Mouse (Mus musculus) left cerebral cortex, postnatal 14 days (tissue): Measurements from ENCODE around the gene Igfals. TPM values are rescaled to one million over a fixed set of nuclear protein-coding genes. Genes with fewer than 3 reads are reported as not detected.
A peak's percentile ranks its signal among the peaks of the same experiment; 100 is the strongest.

Source experiments
- DNase-seq, 2 experiments: peaks; one replicate each; pipeline ENCODE4 v3.0.0; 2021 to 2022; ENCODE audit warnings: low spot score in 2 of 2, mixed read lengths in 1 of 2
- intact Hi-C: fragments of 180-260 bp; cut with DNase I; formaldehyde crosslinking; loops from one replicate; pipeline ENCODE4 v1.15.1; 2025
- total RNA-seq, 2 experiments: library from RNA; stranded (reverse); gene quantifications; 2 replicates each; pipeline ENCODE4 v1.2.3; 2021

The Igfals gene
- total RNA-seq, 2 experiments from 2014 or later, result not detected

DNA sequence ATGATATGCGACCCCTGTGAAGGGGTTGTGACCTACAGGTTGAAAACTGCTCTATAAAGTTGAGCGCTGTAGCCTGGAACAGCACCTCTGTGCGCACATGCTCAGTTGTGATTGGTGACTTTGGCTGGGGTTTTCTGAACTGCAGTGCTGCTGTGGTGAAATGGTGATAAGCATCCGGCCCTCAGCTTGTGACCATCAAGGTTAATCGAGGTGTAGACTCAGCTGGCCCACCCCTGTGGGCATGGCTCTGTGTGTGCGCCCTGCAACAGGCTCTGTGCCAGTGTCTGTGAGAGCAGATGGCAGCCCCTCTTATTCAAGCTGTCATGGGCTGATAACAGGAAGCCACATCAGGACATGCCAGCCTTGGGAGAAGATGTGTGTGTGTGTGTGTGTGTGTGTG, 6.8 kb upstream of the Igfals start:
- intact Hi-C loops, result no loop called here

DNA sequence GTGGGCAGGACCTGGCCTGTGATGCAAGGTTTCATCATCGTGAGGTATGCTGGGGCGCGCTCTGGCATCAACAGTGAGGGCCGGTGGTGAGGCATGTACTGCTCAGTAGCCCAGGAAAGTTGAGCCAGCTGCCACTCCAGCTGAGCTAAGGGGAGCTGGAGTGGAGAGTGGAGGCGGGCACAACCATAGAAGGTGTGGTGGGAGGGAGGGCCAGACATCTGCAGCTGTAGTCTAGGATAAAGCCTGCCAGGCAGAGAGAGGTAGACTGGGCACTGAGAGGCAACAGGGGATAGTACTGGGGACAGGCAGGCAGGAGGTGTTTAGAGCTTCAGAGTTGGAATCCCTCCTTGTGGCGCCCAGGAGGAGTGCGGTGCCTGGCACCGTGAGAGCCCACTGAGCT, 5.7 kb upstream of the Igfals start:
- intact Hi-C loops, result no loop called here
- DNase-seq, result no peak

More for the DNA sequence above, 6.8 kb upstream of the Igfals start:
- no peak for DNase-seq

DNA sequence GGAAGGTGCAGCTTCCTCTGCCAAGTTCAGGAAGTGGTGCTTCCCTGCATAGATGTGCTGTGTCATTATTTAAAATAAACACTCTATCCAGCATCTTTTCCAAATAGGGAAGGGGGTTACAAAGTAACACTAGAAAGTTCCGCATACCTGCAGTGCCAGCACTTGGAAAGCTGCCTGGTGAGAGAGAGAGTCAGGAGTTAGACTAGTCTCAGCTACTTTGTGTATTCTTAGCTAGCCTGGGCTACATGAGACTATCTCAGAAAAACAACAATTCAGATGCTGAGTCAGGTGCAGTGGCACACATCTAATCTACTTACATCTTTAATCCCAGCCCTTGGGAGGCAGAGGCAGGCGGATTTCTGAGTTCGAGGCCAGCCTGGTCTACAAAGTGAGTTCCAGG, 4.0 kb upstream of the Igfals start:
- intact Hi-C loops, result no loop called here
- no peak for DNase-seq

GRCm38 (mm10) chr17:24867914-24868313, 2.1 kb downstream of the Igfals start:
- DNase-seq, result peak in 1 of 2 experiments; percentile 77
- intact Hi-C loops, result no loop called here

GRCm38 (mm10) chr17:24873695-24874404, 8.1 kb downstream of the Igfals start:
- no peak for DNase-seq
- intact Hi-C loops, result no loop called here

DNA sequence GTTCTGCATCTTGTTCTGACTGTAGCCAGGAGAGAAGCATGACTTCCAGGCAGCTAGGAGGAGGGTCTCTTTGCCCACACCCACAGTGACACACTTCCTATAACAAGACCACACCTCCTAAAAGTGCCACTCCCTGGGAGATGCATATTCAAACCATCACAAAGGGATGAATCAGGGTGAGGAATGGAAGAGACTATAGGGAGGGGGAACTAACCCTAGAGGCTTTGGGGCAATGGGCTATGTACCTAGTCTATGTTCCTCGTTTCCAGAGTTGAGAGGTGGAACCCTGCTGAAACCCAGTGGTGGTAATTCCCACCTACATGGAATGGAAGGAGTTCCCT, 8.6 kb downstream of the Igfals start:
- DNase-seq, result no peak
- intact Hi-C loops, result no loop called here

DNA sequence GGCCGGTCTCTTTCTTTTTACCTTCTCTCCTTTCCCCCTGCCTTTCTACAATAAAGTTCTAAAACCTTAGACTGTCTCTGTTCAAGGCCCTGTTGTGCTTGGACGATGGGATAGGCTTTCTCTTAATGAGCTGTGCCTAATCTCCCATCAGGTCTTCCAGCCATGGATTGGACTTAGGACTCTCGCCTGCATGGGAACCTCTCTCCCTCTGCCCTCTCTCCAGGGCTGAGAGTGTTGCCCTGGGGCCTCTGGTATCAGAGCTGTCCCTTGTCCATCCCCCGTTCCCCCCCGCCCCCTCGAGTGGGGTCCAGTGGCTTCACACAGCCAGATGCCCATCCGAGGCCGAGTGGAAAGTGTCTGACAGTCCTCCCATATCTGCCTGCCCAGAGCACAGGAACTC, 9.2 kb downstream of the Igfals start:
- intact Hi-C loops, result no loop called here
- no peak for DNase-seq

DNA sequence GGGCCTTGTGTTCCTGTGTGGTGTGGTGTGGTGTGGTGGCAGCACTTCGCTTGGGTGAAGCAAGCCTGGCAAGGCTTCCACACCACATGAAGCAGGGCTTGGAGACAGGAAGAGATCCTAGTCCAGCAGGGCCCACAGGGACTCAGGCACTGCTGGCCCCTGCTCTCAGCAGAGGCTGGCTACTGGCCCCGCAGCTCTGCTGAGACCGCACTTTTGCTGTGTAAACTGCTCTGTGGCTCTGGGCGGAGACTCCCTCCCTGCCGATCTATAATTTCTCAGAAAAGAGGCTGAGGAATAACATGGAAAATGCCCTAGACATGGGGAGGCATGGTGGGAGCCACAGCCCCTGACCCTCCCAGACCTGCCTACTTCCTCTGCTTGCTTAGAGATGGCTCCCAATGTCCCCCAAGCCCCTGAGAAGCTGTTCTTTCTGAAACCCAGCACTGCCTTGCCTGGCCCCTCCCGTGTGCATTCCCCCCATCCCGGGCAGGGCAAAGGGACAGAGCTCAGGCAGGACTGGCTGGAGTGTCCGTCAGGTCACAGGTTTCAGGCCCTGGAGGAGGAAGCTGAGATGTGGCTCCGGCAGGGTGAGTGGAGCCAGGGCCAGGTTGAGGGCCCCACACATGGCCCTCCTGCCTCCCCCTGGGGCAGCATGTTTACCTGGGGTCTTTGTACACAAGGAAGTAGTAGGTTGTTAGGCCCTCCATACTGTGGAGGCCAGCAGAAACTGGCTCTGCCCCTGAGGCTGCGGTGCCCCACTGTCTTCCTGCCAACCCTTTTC, 11.7 kb downstream of the Igfals start:
- no peak for DNase-seq
- intact Hi-C loops, result no loop called here

- no peak for DNase-seq
- intact Hi-C loops, result no loop called here
Measured at GRCm38 (mm10) chr17:24878117-24878397, 12.3 kb downstream of the Igfals start.

DNA sequence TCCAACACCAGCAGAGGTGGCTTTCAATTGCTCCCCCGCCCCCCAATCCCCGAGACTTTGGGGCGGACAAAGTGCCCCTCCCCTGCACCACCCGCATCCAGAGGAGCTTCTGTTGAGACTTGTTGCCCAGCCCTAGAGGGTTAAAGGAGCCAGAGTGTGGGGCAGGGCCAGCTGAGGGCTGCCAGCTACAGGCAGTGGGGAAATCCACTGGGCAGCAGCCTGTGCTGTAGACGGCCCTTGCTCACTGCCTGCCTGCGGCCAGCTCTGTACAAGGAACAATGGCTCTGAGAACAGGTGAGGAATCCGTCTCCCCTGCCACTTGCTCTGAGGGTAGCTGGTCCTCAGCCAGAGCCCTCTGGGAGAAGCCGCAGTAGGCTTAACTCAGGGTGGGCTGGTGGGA, 12.7 kb downstream of the Igfals start:
- intact Hi-C loops, result no loop called here

DNA sequence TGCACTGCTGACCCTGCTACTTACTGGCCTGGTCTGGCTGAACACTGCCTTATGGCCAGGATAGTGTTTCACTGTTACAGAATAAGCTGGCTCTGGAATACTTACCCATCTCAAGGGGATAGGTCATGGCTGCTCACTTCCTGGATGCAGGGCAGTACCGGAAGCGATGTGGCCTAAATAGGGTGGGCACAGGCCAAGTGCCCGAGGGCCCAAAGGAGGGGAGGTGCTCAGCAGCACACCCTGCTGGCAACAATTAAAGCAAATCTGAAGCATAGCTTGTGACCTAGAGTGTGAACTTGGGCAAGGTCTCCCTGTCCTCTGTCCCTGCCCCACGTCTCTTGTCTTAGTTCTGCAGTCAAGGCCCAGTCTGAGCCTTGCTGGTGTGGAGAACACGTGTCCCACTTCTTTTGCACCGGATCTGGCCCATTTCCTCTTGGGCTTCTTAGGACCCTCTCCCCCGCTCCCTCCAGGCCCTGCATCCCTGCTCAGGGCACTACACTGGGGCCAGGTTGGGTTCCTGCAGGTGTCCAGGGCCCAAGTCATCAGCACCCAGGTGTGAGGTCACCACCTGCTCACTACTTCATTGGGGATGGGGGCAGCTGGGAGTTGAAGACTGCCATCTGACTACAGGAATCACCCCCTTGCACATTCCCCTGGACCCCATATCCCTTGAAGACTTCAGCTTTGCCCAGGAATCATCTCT, 16.1 kb downstream of the Igfals start:
- intact Hi-C loops, result loop anchor here (5.0 kb wide), 1 partner anchor 135 kb away; no protein-coding TSS in a partner anchor
- DNase-seq, result no peak

More for the DNA sequence above, 12.7 kb downstream of the Igfals start:
- DNase-seq, result no peak

DNA sequence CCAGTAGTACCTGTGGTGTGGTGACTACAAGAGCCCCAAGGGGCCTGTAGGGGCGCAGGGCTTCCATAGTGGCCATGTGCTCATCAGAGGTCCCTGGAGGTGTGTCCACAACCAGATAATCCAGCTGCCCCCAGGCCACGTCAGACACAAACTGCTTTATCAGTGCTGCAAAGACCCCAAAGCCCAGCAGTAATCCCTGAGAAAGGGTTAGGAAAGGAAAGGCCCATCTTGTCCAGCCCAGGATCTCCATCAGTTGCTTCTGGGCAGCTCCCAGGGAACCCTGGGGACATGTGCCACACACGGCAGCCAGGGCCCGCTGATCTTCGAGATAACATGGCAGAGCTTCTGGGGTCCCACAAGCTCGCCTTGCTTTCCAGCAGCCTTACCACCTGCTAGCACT, 18.6 kb downstream of the Igfals start:
- no peak for DNase-seq
- intact Hi-C loops, result loop anchor here (5.0 kb wide), 1 partner anchor 137 kb away; no protein-coding TSS in a partner anchor

- intact Hi-C loops, result no loop called here
- no peak for DNase-seq
Measured at GRCm38 (mm10) chr17:24885356-24886133, 19.7 kb downstream of the Igfals start.

DNA sequence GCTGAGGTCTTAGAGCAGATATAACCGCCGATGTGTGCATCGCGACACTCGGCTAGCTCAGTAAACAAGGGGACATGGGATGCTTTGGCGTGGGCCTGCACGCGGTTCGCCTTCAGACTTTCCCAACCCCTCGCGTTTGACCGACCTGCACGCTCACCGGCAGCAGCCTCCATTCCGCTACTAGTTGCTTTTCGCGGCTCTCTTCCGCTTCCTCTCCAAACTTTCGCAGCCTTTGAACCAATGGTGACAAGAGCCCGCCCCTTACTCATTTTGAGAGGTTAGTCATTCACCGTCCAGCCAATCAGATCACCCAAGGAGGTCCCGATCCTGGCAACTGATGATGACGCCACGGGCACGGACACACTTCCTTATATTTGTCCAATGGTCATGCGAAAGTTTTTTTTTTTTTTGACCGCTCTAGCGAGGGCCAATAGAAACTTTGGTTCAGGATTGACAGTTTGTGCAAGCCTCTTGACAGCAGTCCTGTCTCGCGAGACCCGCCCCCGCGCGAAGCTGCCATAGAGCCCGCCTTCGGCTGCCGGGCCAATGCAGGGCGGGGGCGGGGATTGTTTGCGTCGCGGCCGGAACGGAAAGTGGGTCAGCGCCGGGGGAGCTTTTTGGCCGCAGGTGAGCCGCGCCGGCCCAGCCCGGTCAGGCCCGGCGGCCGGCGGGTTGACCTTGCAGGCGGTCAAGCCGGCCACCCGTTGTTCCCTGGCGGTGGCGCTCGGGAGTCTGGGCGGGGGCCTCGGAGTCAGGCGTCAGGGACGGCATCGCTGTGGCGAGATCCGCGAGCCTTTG, 20.5 kb downstream of the Igfals start, which contains the start of the genes Nubp2 and Spsb3:
TSS of gene Nubp2 (minus strand) at position 216 of the 798 bp plus-strand sequence.
TSS of gene Spsb3 (plus strand) at position 510 of the 798 bp plus-strand sequence.
- peak; percentile 99 to 100 for DNase-seq
- intact Hi-C loops, result no loop called here

- intact Hi-C loops, result no loop called here
- DNase-seq, result no peak
Measured at GRCm38 (mm10) chr17:24886932-24887271, 21.1 kb downstream of the Igfals start.

- intact Hi-C loops, result no loop called here
- DNase-seq, result no peak
Measured at GRCm38 (mm10) chr17:24887291-24888080, 21.7 kb downstream of the Igfals start.

DNA sequence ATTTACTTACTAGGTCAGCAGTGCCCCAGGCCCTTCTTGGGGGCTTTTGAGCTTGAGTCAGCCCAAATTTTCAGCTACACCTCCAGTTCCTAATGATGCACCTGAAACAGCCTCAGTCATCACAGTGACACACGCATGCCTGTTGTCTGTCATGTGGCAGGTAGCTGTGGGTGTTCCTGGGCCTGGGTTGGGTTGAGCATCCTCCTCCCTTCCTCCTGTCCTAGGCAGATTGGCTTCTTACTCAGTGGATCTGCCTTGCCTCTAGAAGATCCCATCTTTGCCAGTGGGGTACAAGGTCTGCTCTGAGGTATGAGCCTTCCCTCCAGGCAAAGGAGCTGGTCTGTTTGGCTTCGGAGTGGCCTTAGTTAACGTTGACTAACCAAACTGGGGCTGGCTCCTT, 23.1 kb downstream of the Igfals start:
- intact Hi-C loops, result no loop called here
- DNase-seq, result no peak
